Mouse (Mus musculus): ENCODE measurements around the gene Qars.
A peak's percentile ranks its signal among the peaks of the same experiment; 100 is the strongest.

Gene Qars

GRCm38 (mm10) chr9:108507619-108508434, at the start of gene Qars:
Gene Qars (plus strand): TSS chr9:108507706.
- peak; percentile 87 to 90 for DNase-seq

GRCm38 (mm10) chr9:108459939-108460318, 47.6 kb upstream of the Qars start:
- no peak for DNase-seq

GRCm38 (mm10) chr9:108460319-108461178, 47.0 kb upstream of the Qars start, which contains the start of gene Ccdc71:
Gene Ccdc71 (plus strand): TSS chr9:108460527.
- DNase-seq, result peak; percentile 73 to 84

- DNase-seq, result no peak
These were observed 46.3 kb upstream of the Qars start, which contains the start of gene Klhdc8b for GRCm38 (mm10) chr9:108461181-108461631. Gene Klhdc8b (minus strand): TSS chr9:108461581.

GRCm38 (mm10) chr9:108461675-108462074, 45.8 kb upstream of the Qars start:
- DNase-seq, result no peak

- DNase-seq, result no peak
These were observed 45.3 kb upstream of the Qars start for GRCm38 (mm10) chr9:108462192-108462591.

- DNase-seq, result no peak
These were observed 43.8 kb upstream of the Qars start for GRCm38 (mm10) chr9:108463713-108464112.

GRCm38 (mm10) chr9:108466219-108466618, 41.3 kb upstream of the Qars start:
- no peak for DNase-seq

- no peak for DNase-seq
These were observed 38.1 kb upstream of the Qars start for GRCm38 (mm10) chr9:108469430-108469829.

GRCm38 (mm10) chr9:108469845-108470244, 37.7 kb upstream of the Qars start:
- no peak for DNase-seq

GRCm38 (mm10) chr9:108474528-108474927, 33.0 kb upstream of the Qars start:
- DNase-seq, result no peak

GRCm38 (mm10) chr9:108478638-108479156, 28.8 kb upstream of the Qars start:
- DNase-seq, result no peak

- DNase-seq, result no peak
These were observed 28.3 kb upstream of the Qars start for GRCm38 (mm10) chr9:108479241-108479640.

GRCm38 (mm10) chr9:108479721-108480351, 27.7 kb upstream of the Qars start, which contains the start of gene Lamb2:
Gene Lamb2 (plus strand): TSS chr9:108479736.
- no peak for DNase-seq

- no peak for DNase-seq
These were observed 26.5 kb upstream of the Qars start for GRCm38 (mm10) chr9:108480813-108481519.

- no peak for DNase-seq
These were observed 25.8 kb upstream of the Qars start for GRCm38 (mm10) chr9:108481520-108482210.

- DNase-seq, result no peak
These were observed 24.3 kb upstream of the Qars start for GRCm38 (mm10) chr9:108483051-108483790.

- no peak for DNase-seq
These were observed 23.5 kb upstream of the Qars start for GRCm38 (mm10) chr9:108484021-108484420.

GRCm38 (mm10) chr9:108485301-108485875, 22.1 kb upstream of the Qars start:
- no peak for DNase-seq

GRCm38 (mm10) chr9:108486973-108487530, 20.5 kb upstream of the Qars start:
- no peak for DNase-seq

Data from spleen, adult 18-20 months (tissue).